7 mouse cellular contexts compared by ENCODE assay signal in the genomic region with DNA sequence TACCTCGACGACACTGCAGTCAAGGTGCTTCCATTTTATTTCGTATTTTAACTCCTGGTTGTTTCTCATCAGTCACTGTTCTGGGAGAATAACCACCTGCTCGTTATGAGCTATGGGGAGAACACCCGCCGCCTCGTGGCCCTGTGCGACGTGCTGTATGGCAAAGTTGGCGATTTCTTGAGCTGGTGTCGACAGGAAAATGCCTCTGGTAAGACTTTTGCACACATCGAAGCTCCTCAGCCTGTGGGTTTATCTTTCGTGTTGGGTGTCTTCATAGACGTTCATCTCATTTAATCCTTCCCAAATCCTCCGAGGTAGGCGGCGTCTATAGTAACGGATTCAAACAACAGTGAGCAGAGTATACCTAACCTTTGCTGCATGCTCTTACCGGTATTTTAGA. TPM values are rescaled to one million over a fixed set of nuclear protein-coding genes. Genes with fewer than 3 reads are reported as not detected.
DNase-seq lines count a peak whose midpoint lies in the region; ATAC-seq and TF ChIP-seq lines count a peak whose summit lies in the region.

A gene (minus strand): TSS at position 101 of the 400 bp plus-strand sequence.

- DNase-seq in liver, embryonic 11.5 days (ENCODE audit: low spot score) = no peak
- DNase-seq in stomach, postnatal 0 days (ENCODE audit: low spot score) = no peak
- DNase-seq in cerebellum, postnatal 10 days = no peak

- no peak within 1 kb of the TSS for H3K27ac ChIP-seq in ES-Bruce4 (ENCODE audit: insufficient read depth, low read length)
- H3K27ac ChIP-seq in forebrain, embryonic 13.5 days = no peak within 1 kb of the TSS
- no peak within 1 kb of the TSS for H3K27ac ChIP-seq in liver, embryonic 11.5 days (ENCODE audit: low read depth, low read length)
- no peak within 1 kb of the TSS for H3K27ac ChIP-seq in stomach, postnatal 0 days (replicated peaks)

- no peak within 1 kb of the TSS for H3K9ac ChIP-seq in ES-Bruce4 (ENCODE audit: low read depth, poor library complexity, severe bottlenecking)
- H3K9ac ChIP-seq in forebrain, embryonic 13.5 days = no peak within 1 kb of the TSS
- no peak within 1 kb of the TSS for H3K9ac ChIP-seq in liver, embryonic 11.5 days (ENCODE audit: low read depth, low read length)
- H3K9ac ChIP-seq in stomach, postnatal 0 days (ENCODE audit: low read length) = no peak within 1 kb of the TSS

- H3K9me3 ChIP-seq in ES-Bruce4 (replicated peaks; ENCODE audit: control insufficient read depth, insufficient read depth, low read length, poor library complexity, severe bottlenecking) = no peaks in the 10 kb centered on the region
- H3K9me3 ChIP-seq in forebrain, embryonic 13.5 days (replicated peaks) = no peaks in the 10 kb centered on the region
- no peaks in the 10 kb centered on the region for H3K9me3 ChIP-seq in liver, embryonic 11.5 days (ENCODE audit: control insufficient read depth, low read length)
- H3K9me3 ChIP-seq in stomach, postnatal 0 days (ENCODE audit: control insufficient read depth, low read length) = no peaks in the 10 kb centered on the region

- ATAC-seq in forebrain, embryonic 13.5 days = no peak
- ATAC-seq in hematopoietic stem cell, adult 5-6 weeks (replicated peaks in 1 of 2; ENCODE audit: insufficient read depth in 1 of 2, low FRiP score in 2 of 2, low TSS enrichment in 1 of 2, low read depth in 1 of 2, poor library complexity in 2 of 2, severe bottlenecking in 2 of 2) = no peak
- no peak for ATAC-seq in liver, embryonic 11.5 days (replicated peaks; ENCODE audit: low FRiP score)
- ATAC-seq in stomach, postnatal 0 days (ENCODE audit: low FRiP score, low TSS enrichment) = no peak

- no peak for TF ChIP-seq EP300 in ES-Bruce4 (IDR thresholded peaks at IDR 0.05; ENCODE audit: insufficient read depth, low read depth, low read length)
- TF ChIP-seq EP300 in stomach, postnatal 0 days (optimal IDR thresholded peaks at IDR 0.05) = no peak

- H3K79me3 ChIP-seq in C2C12 (ENCODE audit: low read depth) = no peaks in the 10 kb centered on the region

- no peak within 1 kb of the TSS for H3K4me3 ChIP-seq in C2C12 (ENCODE audit: insufficient read depth, poor library complexity, severe bottlenecking)
- no peak within 1 kb of the TSS for H3K4me3 ChIP-seq in ES-Bruce4 (ENCODE audit: low read depth, low read length)
- no peak within 1 kb of the TSS for H3K4me3 ChIP-seq in forebrain, embryonic 13.5 days
- H3K4me3 ChIP-seq in liver, embryonic 11.5 days (ENCODE audit: low read depth, low read length) = no peak within 1 kb of the TSS
- no peak within 1 kb of the TSS for H3K4me3 ChIP-seq in stomach, postnatal 0 days (ENCODE audit: low read depth, low read length)

- no peak within 1 kb of the TSS for H3K4me2 ChIP-seq in forebrain, embryonic 13.5 days
- no peak within 1 kb of the TSS for H3K4me2 ChIP-seq in liver, embryonic 11.5 days
- H3K4me2 ChIP-seq in stomach, postnatal 0 days (replicated peaks; ENCODE audit: low read depth) = no peak within 1 kb of the TSS

- H3K36me3 ChIP-seq in C2C12 (ENCODE audit: control insufficient read depth, insufficient read depth) (no peaks in the 10 kb centered on the region), ES-Bruce4 (ENCODE audit: control insufficient read depth, insufficient read depth, low read length, poor library complexity, severe bottlenecking) (no peaks in the 10 kb centered on the region)
- no peaks in the 10 kb centered on the region for H3K36me3 ChIP-seq in forebrain, embryonic 13.5 days (ENCODE audit: poor library complexity, severe bottlenecking)
- H3K36me3 ChIP-seq in liver, embryonic 11.5 days (ENCODE audit: control insufficient read depth, insufficient read depth, low read length) = no peaks in the 10 kb centered on the region
- no peaks in the 10 kb centered on the region for H3K36me3 ChIP-seq in stomach, postnatal 0 days (ENCODE audit: control insufficient read depth, insufficient read depth, low read length)

- H3ac ChIP-seq in C2C12 (ENCODE audit: control insufficient read depth, insufficient read length, low read depth) = no peak within 1 kb of the TSS

- H3K27me3 ChIP-seq in C2C12 (ENCODE audit: control insufficient read depth, insufficient read depth, insufficient read length) (no peaks in the 10 kb centered on the region), ES-Bruce4 (ENCODE audit: control insufficient read depth, insufficient read depth, low read length, poor library complexity, severe bottlenecking) (no peaks in the 10 kb centered on the region)
- H3K27me3 ChIP-seq in forebrain, embryonic 13.5 days = no peaks in the 10 kb centered on the region
- no peaks in the 10 kb centered on the region for H3K27me3 ChIP-seq in liver, embryonic 11.5 days (replicated peaks; ENCODE audit: control insufficient read depth, insufficient read depth, low read length)
- no peaks in the 10 kb centered on the region for H3K27me3 ChIP-seq in stomach, postnatal 0 days (ENCODE audit: control insufficient read depth, insufficient read depth, low read length)

- TF ChIP-seq CTCF in C2C12 (IDR thresholded peaks at IDR 0.05; ENCODE audit: control insufficient read depth, insufficient read depth, insufficient read length) (no peak), ES-Bruce4 (IDR thresholded peaks at IDR 0.05; ENCODE audit: low read depth, low read length) (no peak)
- TF ChIP-seq CTCF in stomach, postnatal 0 days (IDR thresholded peaks at IDR 0.05; ENCODE audit: low read depth) = no peak

- H3K4me1 ChIP-seq in ES-Bruce4 (ENCODE audit: control insufficient read depth, insufficient read depth, low read length) = no peaks in the 10 kb centered on the region
- H3K4me1 ChIP-seq in forebrain, embryonic 13.5 days = no peaks in the 10 kb centered on the region
- H3K4me1 ChIP-seq in liver, embryonic 11.5 days (replicated peaks; ENCODE audit: control insufficient read depth, insufficient read depth, low read length) = no peaks in the 10 kb centered on the region
- H3K4me1 ChIP-seq in stomach, postnatal 0 days (replicated peaks; ENCODE audit: control insufficient read depth, insufficient read depth) = no peaks in the 10 kb centered on the region

- no peak for TF ChIP-seq POLR2A in ES-Bruce4 (IDR thresholded peaks at IDR 0.05; ENCODE audit: insufficient read depth, low read length)

- no peaks in the 10 kb centered on the region for H3K79me2 ChIP-seq in C2C12 (ENCODE audit: control insufficient read depth, insufficient read depth)

- 83% methylated on average over 19 of the region's 19 CpGs for WGBS in forebrain, embryonic 13.5 days
- WGBS in liver, embryonic 11.5 days = 80% methylated on average over 19 of the region's 19 CpGs
- WGBS in stomach, postnatal 0 days = 83% methylated on average over 19 of the region's 19 CpGs

TF ChIP-seq in C2C12, 6 proteins besides CTCF, POLR2A, EP300 and RAD21:
- TF ChIP-seq MYOD1 (IDR thresholded peaks at IDR 0.05; ENCODE audit: control insufficient read depth, insufficient read length, low read depth) (no peak), CEBPB (IDR thresholded peaks at IDR 0.05; ENCODE audit: low read depth) (no peak), MYOG (IDR thresholded peaks at IDR 0.05; ENCODE audit: control insufficient read depth, extremely low read depth, insufficient read length) (no peak), USF1 (IDR thresholded peaks at IDR 0.05; ENCODE audit: low read depth) (no peak), FOSL1 (IDR thresholded peaks at IDR 0.05; ENCODE audit: insufficient read depth, low read length, poor library complexity, severe bottlenecking) (no peak), MAX (IDR thresholded peaks at IDR 0.05) (no peak)

RNA-seq across cellular contexts. Expression of the gene that starts here (rescaled TPM):
- polyA plus RNA-seq in C2C12 (2012; fragmentation: generic; extraction: Trizol) = 10.5 TPM
- polyA plus RNA-seq in ES-Bruce4 (2011; ENCODE audit: insufficient read depth, insufficient read length, low read depth, missing spikeins) = 89.0 and 98.2 TPM in 2 replicates
- 64.5 and 69.8 TPM in 2 replicates for polyA plus RNA-seq in forebrain, embryonic 13.5 days (2015; fragmentation: Nextera tagmentation; extraction: Ambion mirVana)
- total RNA-seq in hematopoietic stem cell, adult 5-6 weeks (2017) = 77.0 and 97.2 TPM in 2 replicates
- polyA plus RNA-seq in liver, embryonic 11.5 days (2014; fragmentation: Nextera tagmentation; extraction: Ambion mirVana) = 36.5 and 40.3 TPM in 2 replicates
- 44.0 and 45.7 TPM in 2 replicates for polyA plus RNA-seq in stomach, postnatal 0 days (2015; fragmentation: Nextera tagmentation; extraction: Ambion mirVana)
